Mouse (Mus musculus) central nervous system, embryonic 14 days (tissue): ENCODE measurements around the gene Coch. TPM values are rescaled to one million over a fixed set of nuclear protein-coding genes. Genes with fewer than 3 reads are reported as not detected.

ENCODE experiments used
- polyA plus RNA-seq: library from polyadenylated mRNA; depleted of rRNA; stranded (reverse); fragments of >200 nt; gene quantifications from 2 replicates; pipeline ENCODE4 v1.2.3, GENCODE M21; 2012; rRNA removed

Coch gene
- polyA plus RNA-seq = 7.3 and 11.4 TPM in 2 replicates

DNA sequence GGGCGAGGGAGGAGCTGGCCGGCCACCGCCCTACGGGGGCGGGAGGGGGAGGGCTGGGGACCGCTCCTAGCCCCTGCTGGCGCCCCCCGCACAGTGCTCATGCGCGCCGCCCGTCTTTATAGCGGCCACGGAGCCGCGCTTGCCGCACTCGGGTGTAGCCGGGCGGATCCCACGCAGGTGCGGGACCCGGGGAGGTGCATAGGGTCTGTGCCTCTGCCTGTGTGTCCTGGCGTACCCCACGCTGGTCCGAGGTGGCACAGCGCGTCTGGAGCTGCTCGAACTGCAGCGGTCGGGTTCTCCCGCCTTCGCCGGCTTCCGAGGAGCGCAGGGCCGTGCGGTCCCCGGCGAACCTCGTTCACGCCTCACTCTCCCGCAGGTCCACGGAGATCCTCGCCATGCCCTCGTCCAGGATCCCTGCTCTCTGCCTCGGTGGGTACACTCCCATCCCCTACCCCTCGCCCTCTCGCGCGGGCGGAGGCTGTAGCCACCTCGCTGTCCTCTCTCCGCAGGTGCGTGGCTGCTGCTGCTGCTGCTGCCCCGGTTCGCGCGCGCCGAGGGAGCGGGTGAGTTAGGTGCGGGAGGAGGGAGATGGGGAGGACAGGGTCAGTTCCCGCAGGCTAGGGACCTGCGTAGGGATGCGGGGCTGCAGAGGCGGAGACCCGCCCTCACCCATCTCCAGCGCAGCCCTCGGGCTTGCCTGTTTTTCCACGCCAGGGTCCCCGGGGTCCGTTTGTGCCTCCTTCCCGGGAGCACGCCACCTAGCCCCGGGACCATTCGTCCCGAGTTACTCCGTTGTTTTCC lies at the start of gene Coch:
Gene Coch (plus strand): TSS at position 113 of the 801 bp plus-strand sequence.

Other genes with a start within 250 kb of the Coch start
- 17.7 and 23.4 TPM in 2 replicates for gene G2e3, start 245.3 kb upstream of the Coch start, polyA plus RNA-seq
- 37.7 and 40.7 TPM in 2 replicates for gene Scfd1, start 215.8 kb upstream of the Coch start, polyA plus RNA-seq
- gene Ap4s1, start 97.7 kb downstream of the Coch start, polyA plus RNA-seq = 27.5 and 29.0 TPM in 2 replicates
- gene Strn3, start 98.6 kb downstream of the Coch start, polyA plus RNA-seq = 63.9 and 69.3 TPM in 2 replicates
- 35.5 and 37.2 TPM in 2 replicates for gene Hectd1, start 236.2 kb downstream of the Coch start, polyA plus RNA-seq